Mouse (Mus musculus) c-Kit-positive CD71-negative TER-119-negative erythroid progenitor cells, embryonic 14.5 days (primary cell): ENCODE measurements at regions not wholly inside any gene's neighbourhood (a gene's known extent, or its start where the extent isn't known, plus 50 kb on each side); places are given as distances from the start of the nearest gene placed in this dataset.

Experiments
- DNase-seq: peaks from one replicate; pipeline ENCODE4 v3.0.0-alpha.2; 2013; ENCODE audit warnings: low read depth

DNA sequence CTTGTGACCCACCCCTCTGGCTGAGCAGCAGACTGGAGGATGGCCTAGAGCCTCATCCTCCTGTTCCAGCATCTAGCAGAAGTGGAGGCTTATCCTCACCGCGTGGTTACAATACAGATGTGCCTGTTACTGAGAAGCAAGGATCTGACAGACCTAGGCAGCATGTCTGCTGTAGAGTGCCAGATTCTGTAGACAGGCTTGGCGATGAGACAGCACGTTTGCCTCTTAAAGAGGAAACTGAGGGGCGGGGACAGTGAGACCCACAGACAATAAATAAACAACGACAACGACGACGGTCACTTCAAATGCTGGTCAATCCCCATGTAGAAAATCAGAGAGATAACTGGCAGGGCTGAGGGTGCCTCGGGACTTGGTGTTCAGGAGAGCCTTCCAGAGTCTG, 220.2 kb upstream of the Spdye4c start:
- no peak for DNase-seq

DNA sequence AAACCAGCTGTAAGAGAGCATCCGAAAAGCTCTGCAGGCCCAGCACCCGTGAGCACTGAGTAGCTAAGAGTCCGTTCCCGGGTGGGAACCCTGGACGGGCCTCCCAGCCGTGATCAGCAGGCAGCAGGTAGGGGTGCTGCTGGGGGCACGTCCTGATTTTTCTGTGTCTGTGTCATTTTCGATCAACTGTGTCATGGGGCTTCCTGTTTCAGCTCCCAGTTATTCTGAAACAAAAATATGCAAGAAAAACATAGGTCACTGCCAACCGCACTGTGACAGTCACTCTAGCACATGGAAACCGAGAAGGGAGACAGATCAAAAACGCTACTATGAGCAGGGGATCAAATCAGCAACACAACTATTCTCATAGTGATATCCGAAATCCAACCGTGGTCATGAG, 218.8 kb upstream of the Spdye4c start:
- no peak for DNase-seq

DNA sequence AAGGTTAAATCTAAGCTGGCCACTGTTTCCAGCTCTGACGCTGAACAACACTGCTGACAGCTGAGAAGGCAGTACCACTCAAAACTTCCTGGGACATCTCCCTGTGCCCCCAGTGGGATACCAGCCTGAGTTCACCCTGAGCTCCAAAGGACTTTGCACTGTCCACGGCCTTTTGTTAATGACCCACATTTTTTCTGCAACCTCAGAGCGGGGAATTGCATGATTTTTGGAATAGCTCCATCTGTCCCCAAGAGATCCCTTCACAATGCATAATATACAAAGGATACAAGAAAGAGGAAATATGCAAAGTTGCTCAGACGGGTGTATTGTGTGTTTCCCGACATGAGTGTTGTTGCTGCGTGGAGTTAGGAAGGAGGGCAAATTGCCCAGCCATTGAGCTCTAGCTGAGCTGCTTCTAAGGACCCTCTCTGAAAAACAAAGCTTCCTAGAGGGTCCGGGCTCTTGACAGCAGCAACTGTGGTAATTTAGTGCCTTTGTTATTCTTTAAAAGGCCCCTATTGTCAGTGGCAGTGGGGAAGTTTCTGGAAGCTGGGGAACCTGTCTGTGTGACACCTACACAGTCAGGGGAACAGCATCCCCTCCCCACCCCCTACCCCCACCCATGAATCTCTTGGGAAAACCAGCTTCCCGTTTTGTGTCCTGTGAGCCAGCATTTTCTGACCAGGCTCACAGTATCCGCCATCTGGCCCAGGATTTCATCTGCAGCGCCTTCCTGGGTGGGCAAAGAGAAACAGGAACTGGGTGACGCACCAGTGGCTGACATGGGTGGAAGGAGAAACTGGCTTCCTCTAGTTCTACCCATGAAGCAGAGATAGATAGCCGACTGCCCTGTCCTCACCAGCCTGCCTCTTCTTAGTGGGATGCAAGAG, 217.4 kb upstream of the Spdye4c start:
- DNase-seq: no peak

DNA sequence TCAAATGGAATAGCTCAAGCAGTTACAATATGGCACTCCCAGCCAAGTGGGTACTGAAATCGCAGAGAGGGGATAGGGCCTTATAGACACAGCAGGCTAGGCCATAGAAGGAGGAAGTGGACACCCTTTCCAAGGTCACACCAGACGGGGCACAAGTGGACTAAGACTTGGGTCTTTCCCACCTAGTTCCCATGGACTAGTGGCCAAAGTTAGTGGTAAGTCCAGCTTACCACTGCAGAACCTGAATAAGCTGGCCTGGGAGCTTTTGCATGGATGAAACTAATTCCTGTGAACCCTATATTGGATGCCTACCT, 216.8 kb upstream of the Spdye4c start:
- DNase-seq: no peak

DNA sequence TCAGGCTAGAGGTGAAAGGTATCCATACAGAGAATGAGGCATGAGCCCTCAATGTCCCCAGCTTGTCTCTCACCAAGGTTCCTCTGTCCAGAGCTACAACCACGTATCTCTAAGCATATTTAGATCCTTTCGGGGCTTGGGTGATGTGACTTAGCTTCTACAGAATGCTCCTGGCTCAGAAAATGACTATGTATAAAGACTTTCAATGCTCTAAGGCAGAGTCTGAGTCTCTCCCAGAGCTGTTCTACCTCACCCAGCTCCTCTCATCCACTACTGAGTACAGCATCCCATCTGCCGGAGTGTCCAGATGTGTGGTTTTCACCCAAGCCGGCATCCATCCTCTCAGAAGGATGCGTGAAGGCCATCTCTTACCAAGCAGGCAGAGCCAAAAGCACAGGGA, 216.1 kb upstream of the Spdye4c start:
- DNase-seq: no peak

DNA sequence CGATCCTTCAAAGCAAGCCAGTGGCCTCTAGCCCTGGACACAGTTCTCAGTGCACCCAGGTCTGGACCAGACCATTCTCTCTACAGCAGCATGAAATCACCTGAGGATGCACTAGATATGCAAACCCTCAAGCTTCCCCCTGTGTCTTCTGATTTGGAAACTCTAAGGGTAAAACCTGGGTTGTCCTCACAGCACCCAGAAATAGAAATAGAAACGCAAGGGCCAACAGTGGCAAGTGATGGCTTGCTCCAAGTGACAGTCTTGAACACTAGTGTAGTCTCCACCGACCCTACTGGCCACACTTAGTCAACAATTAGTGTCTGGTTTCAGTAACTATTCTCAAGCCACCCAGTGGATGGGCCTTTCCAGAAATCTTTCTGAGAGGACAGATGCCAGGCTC, 215.2 kb upstream of the Spdye4c start:
- DNase-seq: no peak

DNA sequence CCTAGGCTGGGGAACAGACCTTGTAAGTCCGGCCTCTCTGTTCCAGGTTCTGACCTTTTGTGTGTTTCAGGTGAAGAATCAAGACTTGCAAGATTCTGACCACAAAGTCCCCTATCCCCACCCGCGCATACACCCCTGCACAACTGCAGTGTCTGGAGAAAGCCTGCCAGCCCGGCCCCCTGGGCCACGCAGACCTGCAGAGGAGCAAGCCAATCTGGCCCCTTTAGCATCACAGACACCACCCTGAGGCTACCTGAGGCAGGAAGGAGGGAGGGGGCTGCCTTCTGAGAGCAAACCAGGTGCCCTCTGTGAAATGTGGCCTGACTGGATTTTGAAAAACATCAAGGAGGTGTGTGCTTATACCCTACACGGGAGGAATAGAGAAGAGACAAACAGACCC, 213.8 kb upstream of the Spdye4c start:
- no peak for DNase-seq

DNA sequence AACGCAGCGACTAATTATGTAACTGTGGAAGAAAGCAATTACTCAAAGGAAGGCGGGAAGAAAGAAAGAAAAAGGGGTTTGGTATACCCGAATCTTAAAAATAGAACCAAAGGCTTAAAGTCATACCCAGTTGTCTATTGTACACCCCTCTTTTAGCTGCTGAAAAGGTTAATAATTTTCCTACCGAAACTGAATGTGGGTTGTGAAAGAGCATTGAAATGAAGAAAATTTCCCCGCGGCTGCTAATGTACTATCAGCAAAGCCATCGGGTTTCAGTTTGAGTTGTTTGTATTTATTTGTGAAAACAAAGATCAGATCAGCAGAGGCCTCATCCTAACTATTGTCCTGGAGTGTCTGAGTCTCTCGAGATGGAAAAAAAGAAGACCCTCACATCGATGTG, 213.3 kb upstream of the Spdye4c start:
- DNase-seq: no peak

DNA sequence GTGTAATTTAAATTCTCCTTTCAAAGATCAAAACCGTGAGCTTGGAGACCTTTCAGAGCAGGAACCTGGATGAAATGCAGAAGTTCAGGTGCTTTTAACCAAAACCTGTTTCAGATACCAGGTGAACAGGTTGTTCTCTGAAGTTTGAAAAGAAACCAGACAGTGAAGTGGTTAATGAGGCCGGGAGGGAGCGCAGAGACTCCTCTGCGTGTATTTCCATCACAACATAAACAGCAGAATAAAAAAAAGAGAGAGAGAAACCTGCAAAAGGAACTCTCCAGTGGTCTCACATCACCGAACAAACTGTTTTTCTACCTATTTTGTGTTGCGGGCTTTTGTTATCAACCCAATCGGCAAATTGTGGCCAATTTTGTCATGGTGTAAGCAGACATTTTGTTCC, 212.6 kb upstream of the Spdye4c start:
- no peak for DNase-seq

DNA sequence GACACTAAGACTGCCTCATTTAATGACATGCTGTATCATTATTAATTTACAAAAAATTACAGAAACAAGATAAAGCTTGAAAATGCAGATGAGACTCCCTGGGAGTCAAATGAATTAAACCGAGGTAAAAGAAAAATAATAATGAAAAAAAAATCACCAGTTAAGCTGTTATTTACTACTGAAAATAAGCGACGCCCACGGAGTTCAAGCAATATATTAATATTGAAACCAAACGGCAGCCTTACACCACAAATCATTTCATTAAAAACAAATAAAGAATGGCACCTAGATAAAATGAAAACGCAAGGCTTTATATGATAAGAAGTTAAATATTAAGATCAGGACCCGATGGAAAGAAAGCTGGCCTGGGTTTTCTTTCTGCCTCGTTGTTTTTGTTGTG, 211.9 kb upstream of the Spdye4c start:
- DNase-seq: no peak

DNA sequence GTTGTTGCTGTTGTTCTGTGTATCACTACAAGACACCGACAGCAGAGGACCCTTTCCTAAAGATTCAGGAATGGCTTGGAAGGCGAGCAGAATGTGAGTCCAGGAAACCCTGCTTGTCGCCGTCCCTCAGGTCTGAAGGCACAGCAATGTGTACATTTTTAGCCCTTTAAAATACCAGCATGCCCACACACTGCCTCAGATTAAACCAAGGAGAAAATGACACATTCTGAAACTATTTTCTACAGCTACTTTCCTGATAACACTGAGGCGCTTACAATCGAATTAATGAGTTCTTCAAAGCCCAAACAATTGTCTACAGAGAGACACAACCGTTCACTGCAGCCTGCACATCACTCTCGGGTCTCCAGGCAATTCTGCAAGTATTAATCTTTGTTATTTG, 211.5 kb upstream of the Spdye4c start:
- DNase-seq: no peak

DNA sequence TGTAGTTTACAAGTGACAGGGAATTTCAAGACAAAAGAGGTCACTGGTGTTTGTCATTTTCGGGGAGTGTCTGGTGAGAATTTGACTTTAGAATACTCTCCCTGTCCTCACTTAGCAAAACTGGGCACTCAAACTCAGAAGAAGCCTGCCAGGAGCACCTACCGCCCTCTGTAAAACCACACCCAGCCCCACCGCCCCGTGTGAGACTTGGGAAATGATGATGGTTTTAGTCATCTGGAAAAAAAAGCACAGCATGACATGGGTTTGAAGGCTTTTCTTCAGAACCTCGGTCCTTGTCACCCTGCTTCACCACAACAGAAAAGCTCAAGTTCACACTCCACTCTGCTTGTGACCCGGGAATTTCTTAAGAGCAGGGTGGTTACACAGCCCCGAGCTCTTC, 210.4 kb upstream of the Spdye4c start:
- no peak for DNase-seq

DNA sequence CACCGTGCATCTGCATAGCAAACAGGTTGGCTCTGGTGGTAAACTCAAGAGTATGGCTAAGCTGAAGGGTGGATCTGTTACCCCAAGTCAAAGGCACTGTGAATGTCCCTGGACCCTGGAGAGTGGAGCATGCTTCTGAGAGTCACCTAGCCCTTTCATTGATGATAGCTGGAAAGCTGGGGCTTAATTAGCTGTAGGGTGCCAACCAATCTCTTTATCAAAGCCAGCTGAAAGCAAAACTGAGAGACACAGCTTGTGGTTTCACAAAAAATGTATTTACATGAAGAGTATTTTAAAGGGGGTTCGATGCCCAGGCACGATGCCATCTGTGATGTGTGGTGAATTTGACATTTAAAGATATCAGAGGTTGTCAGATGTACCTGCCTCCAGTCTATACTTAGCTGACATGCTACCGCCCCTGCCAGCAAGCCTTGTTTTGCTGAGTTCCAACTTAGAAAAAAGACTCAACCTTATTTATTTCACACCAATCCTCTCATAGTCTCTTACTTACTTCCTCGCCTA, 209.3 kb upstream of the Spdye4c start:
- DNase-seq: no peak

DNA sequence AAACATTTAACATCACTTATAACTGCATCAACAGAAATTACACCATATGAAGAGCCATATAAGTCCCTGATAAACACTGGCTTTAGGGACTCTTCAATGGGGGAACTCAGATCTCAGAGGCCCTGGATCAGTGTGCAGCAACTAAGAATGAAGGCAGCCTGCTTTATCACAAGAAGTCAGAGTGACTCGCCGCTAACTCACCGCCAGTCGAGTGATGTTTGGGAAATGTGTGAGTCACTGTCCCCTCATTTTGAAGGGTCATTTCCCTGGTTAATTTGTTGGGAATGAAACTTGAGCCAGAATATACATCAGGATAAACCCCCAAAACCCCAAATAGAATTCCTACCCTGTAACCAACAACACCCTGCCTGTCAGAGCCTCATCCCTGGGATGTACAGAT, 208.5 kb upstream of the Spdye4c start:
- DNase-seq: no peak

DNA sequence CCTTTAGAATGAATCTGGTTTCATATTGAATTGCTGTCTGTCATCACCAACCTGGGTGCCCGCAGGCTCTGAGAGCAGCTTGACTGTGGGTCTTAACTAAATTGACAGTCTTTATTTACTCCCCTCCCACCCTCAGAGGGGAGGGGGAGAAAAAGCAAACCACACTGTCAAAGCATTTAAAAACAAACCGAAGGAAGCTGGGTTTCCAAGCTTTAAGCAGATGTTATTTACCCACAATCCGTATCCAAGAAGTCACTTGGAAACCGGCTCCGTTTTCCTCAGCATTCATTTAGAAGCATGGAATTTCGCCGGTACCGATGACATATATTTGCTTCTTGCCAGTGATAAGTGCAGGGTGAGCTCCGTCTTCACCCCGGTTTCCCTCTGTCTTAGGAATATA, 206.4 kb upstream of the Spdye4c start:
- no peak for DNase-seq

DNA sequence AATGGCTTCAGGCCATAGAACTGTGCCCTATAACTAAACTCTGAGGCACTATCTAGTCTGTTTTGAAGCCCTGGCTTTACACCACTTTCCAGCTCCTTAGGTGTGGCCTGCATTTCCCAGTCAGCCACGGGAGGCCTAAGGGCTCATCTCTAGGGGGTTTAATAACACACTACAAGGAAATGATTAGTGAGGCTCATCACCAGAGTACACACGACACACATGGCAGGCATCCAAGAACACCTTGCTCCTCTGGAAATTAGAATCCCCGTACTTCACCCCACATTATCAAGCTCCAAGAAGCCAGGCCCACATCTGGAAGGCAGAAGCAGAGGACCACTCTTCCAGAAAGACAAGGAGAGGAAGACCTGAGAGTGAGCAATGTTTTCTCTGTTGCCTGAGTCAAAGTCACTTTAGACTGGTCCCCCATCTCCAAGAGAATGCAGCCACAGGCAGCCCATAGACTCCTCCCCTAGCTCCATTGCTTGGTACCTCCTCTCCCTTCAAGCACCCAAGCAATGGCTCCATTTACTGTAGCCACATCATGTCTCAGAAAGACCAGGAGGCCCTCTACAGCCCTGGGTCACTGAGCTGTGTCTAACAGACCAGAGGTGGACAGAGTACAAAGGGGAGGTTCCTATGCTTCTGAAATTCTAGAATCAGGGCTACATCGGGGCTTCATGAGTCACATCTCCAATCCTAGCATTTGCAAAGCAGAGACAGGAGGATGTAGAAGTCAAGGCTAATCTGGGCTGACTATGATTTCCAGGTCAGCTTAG, 204.0 kb upstream of the Spdye4c start:
- no peak for DNase-seq

DNA sequence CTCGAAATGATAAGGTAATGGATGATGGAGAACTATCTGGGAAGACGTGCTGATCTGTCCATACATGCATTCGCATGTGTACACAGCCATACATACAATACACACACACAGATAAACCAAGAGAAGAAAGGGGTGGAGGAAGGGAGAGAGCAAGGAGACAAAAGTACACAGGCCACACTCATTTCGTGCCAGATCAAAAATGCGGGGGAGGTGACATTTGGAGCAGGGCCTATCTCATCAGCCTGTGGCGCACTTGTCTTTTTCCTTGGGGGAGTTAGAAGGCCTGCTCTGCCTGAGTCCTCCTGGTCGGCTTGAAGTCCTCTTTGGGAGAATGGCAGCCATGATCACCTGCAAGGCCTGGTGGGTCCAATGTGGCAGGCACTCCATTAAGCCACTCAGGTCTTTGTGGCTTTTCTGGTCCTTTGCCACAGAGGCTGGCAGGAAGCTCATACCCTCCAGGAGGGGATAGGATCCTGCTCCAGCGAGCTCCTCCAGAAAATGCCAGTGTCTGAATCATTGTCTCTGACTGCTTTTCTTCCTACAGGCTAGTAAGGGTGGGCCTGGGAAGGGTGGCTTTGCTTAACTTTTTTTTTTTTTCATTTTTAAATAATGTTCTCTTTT, 203.0 kb upstream of the Spdye4c start:
- DNase-seq: no peak

DNA sequence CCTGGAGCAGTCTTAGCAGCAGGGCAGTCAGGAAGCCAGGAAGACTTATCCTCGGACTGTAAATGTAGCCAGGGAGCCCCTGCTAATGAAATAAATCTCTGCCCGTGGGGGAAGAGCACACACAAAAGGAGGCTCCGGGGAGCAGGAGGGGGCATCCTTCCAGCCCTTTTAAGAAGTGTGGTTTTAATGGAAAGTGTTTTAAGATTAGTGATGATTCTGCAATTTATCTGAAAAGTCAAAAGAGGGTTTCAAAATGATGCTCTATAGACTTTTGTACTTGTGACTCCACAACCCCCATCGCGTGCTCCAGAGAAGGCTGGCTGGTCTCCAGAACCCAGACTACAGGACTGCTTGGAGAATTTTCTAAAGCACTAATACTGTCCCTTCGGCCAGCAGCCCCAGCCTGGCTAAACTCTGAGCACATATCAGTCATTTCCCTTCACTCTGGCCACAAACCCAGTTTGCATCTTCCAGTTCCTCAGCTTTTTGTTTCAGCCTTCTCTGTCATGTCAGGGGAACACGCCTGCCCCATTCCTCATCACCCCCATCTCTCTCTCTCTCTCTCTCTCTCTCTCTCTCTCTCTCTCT, 202.0 kb upstream of the Spdye4c start:
- DNase-seq: no peak

DNA sequence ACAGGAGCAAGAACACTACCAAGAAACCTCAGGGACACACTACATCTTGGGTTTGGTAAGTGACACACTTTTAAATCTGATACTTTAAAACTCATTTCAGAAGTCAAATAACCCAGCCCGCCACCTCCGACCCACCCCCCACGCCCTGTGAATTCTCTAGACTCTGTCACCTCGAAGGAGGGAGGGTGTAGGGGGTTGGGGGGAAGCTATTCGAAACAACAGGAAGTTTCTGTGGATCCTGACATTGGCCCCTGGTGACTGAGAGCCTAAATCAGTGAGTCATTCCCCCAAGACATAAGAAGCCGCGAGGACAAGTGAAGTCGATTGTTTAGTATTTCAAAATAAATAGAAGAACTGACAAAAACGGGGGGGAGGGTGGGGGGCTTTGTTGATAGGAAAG, 198.7 kb upstream of the Spdye4c start:
- peak; percentile 56 for DNase-seq

DNA sequence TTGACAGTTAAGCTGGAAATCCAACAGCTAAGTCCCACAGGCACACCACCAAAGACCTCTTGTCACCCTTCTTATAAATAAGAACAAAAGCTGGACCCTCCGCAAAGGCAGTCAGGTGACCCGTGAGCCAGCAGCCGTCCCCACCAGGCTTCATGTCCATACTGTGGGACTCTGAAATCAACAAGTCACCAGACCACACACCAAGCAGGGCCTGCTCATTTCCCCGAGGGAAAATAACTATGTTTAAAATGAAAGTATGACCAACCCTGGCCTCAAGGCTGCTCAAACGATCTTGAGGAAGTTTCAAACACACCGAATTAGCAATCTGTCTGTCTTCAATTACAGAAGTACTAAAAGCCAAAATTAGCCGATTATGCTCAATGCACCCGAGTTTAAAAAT, 197.6 kb upstream of the Spdye4c start:
- no peak for DNase-seq

DNA sequence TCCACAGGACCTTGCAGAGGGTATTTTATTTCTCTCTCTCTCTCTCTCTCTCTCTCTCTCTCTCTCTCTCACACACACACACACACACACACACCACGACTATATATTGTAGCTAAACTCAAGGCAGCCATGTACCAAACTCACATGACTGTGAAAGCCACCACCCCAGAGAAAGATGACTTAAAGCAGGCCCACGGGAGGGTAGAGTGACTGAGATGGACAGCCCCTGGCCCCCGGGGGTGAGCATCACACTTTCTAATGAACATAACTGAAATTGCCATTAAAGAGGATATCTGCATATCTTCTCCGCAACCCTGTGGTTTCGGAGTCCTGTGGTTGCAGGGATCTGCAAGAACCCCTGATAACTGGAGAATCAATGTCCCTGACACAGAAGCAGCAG, 197.1 kb upstream of the Spdye4c start:
- DNase-seq: no peak

DNA sequence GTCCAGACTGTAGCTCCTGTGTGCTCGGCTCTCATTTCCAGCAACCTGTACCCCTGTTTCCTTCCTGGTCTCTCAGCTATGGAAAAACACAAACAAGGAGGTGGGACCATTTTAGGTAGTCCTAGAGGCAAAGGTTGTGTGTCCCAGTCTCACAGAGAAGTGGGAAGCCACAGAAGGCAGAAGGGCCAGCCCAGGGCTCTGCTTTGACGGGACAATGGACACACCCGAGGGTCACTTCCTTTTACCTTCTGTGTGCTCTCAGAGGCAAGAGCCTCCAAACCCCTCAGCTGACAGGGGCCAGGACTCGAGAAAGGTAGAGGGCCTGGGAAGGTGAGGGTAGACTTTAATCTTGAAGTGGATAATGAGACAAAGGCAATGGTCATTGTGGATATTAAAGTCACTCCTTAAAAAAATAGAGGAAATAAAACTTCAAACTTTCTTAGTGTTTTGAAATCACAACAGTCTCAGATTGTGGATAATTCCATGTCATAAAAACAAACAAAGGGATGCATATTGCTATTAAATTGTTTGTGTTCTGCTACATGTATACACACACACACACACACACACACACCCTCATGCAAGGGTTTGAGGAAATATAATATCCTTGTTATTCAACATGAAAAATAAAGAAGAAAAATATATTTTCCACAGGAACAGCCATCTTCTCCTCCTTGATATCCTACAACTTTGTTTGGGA, 195.6 kb upstream of the Spdye4c start:
- DNase-seq: no peak
